In genomic region chr9:89908601-89909000, GRCm38 (mm10) we compare ENCODE assay signal across 7 mouse cellular contexts. TPM values are rescaled to one million over a fixed set of nuclear protein-coding genes. Genes with fewer than 3 reads are reported as not detected.
A peak's percentile ranks its signal among the peaks of the same experiment; 100 is the strongest.
DNase-seq lines count a peak whose midpoint lies in the region; ATAC-seq and TF ChIP-seq lines count a peak whose summit lies in the region.

No protein-coding gene starts in this region.

- peak; percentile 1; the same call in 1 of the 2 replicates for TF ChIP-seq CTCF in midbrain, postnatal 0 days (IDR thresholded peaks at IDR 0.05)

- H3K9ac ChIP-seq in embryonic facial prominence, embryonic 11.5 days (replicated peaks; ENCODE audit: low read length) = no peak overlapping the region
- H3K9ac ChIP-seq in midbrain, postnatal 0 days (replicated peaks; ENCODE audit: low read length, poor library complexity, severe bottlenecking) = peak overlapping the region; percentile 46

- peaks cover 57% of the 10 kb centered on the region for H3K27me3 ChIP-seq in embryonic facial prominence, embryonic 11.5 days (ENCODE audit: control insufficient read depth, insufficient read depth, low read length)
- peaks cover 49% of the 10 kb centered on the region for H3K27me3 ChIP-seq in midbrain, postnatal 0 days (ENCODE audit: insufficient read depth, low read length)

- H3K27ac ChIP-seq in embryonic facial prominence, embryonic 11.5 days (replicated peaks; ENCODE audit: low read depth, low read length) = no peak overlapping the region
- H3K27ac ChIP-seq in midbrain, postnatal 0 days (ENCODE audit: low read depth, low read length) = no peak overlapping the region

- intact Hi-C loops in heart, postnatal 14 days (cut with DNase I) = no loop called here
- intact Hi-C loops in left cerebral cortex, postnatal 10 days (cut with DNase I) = loop anchor here (5.0 kb wide), 1 partner anchor 64 kb away; no protein-coding TSS in a partner anchor

- DNase-seq in urinary bladder, postnatal 14 days (ENCODE audit: low spot score) = peak; percentile 20
- no peak for DNase-seq in urinary bladder, postnatal 10 days (ENCODE audit: low spot score)
- DNase-seq in embryonic facial prominence, embryonic 11.5 days (ENCODE audit: low spot score) = peak; percentile 23
- DNase-seq in heart, postnatal 14 days = peak; percentile 54 to 58
- DNase-seq in left cerebral cortex, postnatal 10 days (ENCODE audit: extremely low spot score in 1 of 2, low spot score in 2 of 2) = peak; percentile 36 to 66
- peak; percentile 49 for DNase-seq in midbrain, postnatal 0 days (ENCODE audit: low spot score)
- no peak for DNase-seq in thymus, postnatal 10 days (ENCODE audit: low spot score in 2 of 2)

- H3K4me2 ChIP-seq in embryonic facial prominence, embryonic 11.5 days (ENCODE audit: low read depth, low read length) = peak overlapping the region; percentile 85
- H3K4me2 ChIP-seq in midbrain, postnatal 0 days (ENCODE audit: low read depth, low read length, poor library complexity, severe bottlenecking) = peak overlapping the region; percentile 79

- no peaks in the 10 kb centered on the region for H3K9me3 ChIP-seq in embryonic facial prominence, embryonic 11.5 days (replicated peaks; ENCODE audit: control insufficient read depth, low read length)
- no peaks in the 10 kb centered on the region for H3K9me3 ChIP-seq in midbrain, postnatal 0 days (ENCODE audit: low read length)

- no peaks in the 10 kb centered on the region for H3K36me3 ChIP-seq in embryonic facial prominence, embryonic 11.5 days (replicated peaks; ENCODE audit: control insufficient read depth, insufficient read depth, low read depth, low read length)
- H3K36me3 ChIP-seq in midbrain, postnatal 0 days (ENCODE audit: insufficient read depth, low read length) = no peaks in the 10 kb centered on the region

- H3K4me3 ChIP-seq in embryonic facial prominence, embryonic 11.5 days (ENCODE audit: low read depth, low read length) = peak overlapping the region; percentile 44
- peak overlapping the region; percentile 47 for H3K4me3 ChIP-seq in midbrain, postnatal 0 days (ENCODE audit: low read depth, low read length)

- H3K4me1 ChIP-seq in embryonic facial prominence, embryonic 11.5 days (ENCODE audit: control insufficient read depth, insufficient read depth, low read length) = no peaks in the 10 kb centered on the region
- no peaks in the 10 kb centered on the region; the same call in 1 of the 2 replicates for H3K4me1 ChIP-seq in midbrain, postnatal 0 days (ENCODE audit: insufficient read depth, low read length)

- no peak for ATAC-seq in embryonic facial prominence, embryonic 11.5 days (replicated peaks; ENCODE audit: insufficient number of reproducible peaks, low FRiP score, low TSS enrichment, low read depth)
- peak; percentile 13; the same call in 1 of the 2 replicates for ATAC-seq in midbrain, postnatal 0 days (ENCODE audit: low FRiP score)

- WGBS in embryonic facial prominence, embryonic 11.5 days = 0% methylated on average over 33 of the region's 33 CpGs
- 1% methylated on average over 33 of the region's 33 CpGs for WGBS in midbrain, postnatal 0 days

RNA-seq across cellular contexts. Expression of gene Rasgrf1, which starts 1.1 kb away (rescaled TPM):
- polyA plus RNA-seq in embryonic facial prominence, embryonic 11.5 days (2014; fragmentation: Nextera tagmentation; extraction: Ambion mirVana) = 0.32 TPM in 1 of 2 replicates, not detected in the other
- total RNA-seq in heart, postnatal 14 days (2021) = not detected
- total RNA-seq in left cerebral cortex, postnatal 10 days (2021) = 100 to 1,000 TPM; 104 to 112 TPM
- total RNA-seq in midbrain, postnatal 0 days (2014; rRNA removed) = 35.7 and 40.8 TPM in 2 replicates
- polyA plus RNA-seq in midbrain, postnatal 0 days (2015; fragmentation: Nextera tagmentation; extraction: Ambion mirVana) = 22.6 and 24.0 TPM in 2 replicates

Comparison
In these comparisons a context has a peak if more than half of its experiments do, and no peak if none do; other contexts are left out.
1. DNase-seq: peak in urinary bladder, postnatal 14 days (single experiment), embryonic facial prominence, embryonic 11.5 days (single experiment), heart, postnatal 14 days (2 of 2), left cerebral cortex, postnatal 10 days (2 of 2) and midbrain, postnatal 0 days (single experiment); none in urinary bladder, postnatal 10 days (single experiment) and thymus, postnatal 10 days (0 of 2).
2. RNA of gene Rasgrf1, which starts 1.1 kb away (total RNA-seq): 104 to 112 TPM in left cerebral cortex, postnatal 10 days and 35.7 to 40.8 TPM in midbrain, postnatal 0 days; not detected in heart, postnatal 14 days; every median in the first group is over 10 times any median in the second.